Mouse (Mus musculus): ENCODE measurements around the gene Wbp11. TPM values are rescaled to one million over a fixed set of nuclear protein-coding genes. Genes with fewer than 3 reads are reported as not detected.

The Wbp11 gene
- total RNA-seq (2021) = 10 to 100 TPM; 48.1 to 49.0 TPM
- long read RNA-seq, experiment 1, transcript Wbp11-201 (12 exons, 2,739 nt) = major isoform, 31 of 48 reads
- long read RNA-seq, experiment 1, partial matches to known transcripts = 8 of 48 reads
- long read RNA-seq, experiment 1, other reads (novel, unspliced or antisense) = 9 of 48 reads
- long read RNA-seq, experiment 2, transcript Wbp11-201 (12 exons, 2,739 nt) = major isoform, 59 of 76 reads
- long read RNA-seq, experiment 2, partial matches to known transcripts = 10 of 76 reads
- long read RNA-seq, experiment 2, other reads (novel, unspliced or antisense) = 7 of 76 reads

DNA sequence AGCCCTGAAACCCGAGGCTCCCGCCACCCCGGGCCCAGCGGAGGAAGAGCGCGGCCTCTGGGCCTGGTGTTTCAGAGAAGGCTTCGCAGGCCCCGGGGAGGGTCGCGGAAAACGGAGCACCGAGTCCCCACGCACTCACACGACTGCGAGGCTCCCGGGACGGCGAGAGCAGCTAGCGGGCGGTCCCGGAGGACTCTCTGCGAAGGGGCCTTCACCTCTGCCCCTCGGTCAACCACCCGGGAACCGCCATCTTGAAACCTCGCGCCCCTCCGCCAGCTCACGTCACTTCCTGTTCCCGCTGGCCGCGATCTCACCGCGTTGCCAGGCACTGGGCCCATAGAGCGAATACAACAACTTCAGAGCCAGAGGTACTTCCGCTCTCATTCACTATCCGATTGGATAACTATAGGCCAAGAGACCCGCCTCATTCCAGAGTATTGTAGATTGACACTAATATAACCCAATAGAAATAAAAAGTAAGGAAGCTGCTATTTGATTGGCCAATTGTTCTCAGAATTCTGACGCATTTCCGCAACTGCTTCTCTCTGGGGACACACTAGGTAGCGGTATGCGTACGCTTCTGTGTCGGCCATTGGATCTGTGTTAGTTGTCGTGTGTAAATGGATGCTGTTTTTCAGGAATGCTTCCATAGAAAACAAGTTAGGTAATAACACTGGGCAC is at the start of gene Wbp11:
Wbp11 (minus strand) TSS at position 353 of the 681 bp plus-strand sequence.
- peak; percentile 95 for DNase-seq

DNA sequence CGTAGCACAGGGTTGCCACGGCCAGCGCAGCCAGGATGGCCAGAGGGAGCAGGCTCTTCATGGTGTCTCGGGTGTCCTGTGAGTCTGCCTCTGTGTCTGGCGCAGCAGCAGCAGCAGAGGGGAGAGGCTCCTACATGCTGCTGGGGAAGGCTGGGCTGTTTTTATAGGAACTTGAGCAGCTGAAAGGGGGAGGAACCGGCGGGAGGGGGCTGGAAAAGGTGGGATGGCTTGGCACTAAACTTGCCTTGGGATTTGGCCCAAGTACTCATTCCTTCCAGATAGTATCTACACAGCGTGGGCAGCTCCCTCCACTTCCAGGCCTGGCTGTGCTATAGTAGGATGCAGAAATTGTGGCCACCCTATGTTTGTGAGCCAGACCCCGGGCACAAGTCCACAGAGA is 47.6 kb upstream of the Wbp11 start, which contains the start of gene Mgp:
Mgp (minus strand) TSS at position 154 of the 400 bp plus-strand sequence.
- peak; percentile 60 for DNase-seq

DNA sequence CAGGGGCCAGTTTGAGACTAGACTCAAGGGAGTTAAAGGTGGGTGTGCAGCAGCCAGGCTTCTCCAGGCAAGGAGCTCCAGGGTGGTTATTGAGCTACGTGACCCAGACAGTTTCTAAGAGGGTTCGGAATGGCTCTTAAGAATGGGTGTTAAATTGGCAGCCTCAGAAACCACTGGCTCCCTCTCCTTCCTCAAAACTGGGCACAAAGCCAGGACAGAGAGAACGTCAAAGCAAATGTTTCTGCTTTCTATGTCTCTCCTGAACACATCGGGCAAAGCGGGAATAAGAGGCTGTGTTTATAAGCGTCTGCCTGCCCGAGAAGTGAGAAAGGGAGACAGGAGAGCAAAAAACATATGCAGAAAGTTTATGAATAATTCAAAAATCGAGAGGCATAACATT is 46.6 kb upstream of the Wbp11 start:
- no peak for DNase-seq

DNA sequence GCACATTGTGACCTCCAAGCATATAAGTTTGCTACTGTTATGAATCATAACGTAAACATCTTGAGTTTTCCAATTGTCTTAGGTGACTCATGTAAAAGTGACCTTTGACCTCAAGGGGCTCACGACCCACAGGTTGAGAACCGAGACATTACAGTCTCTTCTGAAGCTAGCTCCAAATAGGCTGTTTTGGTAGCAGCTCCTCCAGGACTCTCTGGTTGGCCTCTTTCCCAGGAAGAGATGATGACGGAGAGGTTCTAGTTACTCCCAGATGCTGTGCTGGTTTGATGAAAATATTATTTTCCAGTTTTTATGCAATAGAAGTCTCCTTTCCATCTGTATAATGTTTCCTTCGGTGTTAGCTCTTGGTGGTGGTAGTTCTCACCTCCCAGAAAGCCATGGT is 40.9 kb upstream of the Wbp11 start:
- DNase-seq = no peak

DNA sequence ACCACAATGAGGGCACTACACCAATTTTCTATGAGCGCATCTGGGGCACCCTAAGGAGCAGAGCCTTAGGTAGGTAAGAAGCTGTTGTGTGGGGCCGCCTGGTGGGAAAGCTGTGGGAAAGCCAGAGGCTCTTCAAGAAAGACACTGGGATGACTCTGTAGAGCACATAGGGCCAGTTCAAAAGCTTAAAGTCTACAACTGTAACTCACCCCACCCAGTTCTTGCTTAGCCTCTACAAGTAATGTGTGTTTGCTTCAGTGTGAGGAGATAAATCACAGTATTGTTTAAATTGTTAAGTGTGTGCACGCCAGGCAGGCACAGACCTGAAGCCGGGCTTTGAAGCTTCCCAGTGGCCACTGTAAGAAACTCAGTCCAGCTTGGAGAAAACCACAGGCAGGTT is 38.1 kb upstream of the Wbp11 start:
- no peak for DNase-seq

DNA sequence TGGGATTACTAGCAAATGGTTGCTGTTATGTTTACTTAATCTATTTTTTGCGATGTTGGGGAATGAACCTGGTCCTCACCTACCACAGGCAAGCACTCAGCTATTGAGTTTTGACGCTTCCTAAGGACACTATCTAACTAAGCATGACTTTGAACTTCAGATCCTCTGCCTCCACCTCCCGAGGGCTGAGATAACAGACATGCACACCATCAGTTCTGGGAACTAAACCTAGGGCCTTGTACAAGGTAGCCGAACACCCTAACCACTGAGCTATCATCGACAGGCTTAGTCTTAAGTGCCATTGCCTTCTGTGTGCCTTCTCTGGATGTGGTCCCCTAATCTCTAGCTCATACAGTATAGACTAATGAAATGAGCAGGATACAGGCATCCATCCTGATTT is 37.3 kb upstream of the Wbp11 start:
- no peak for DNase-seq

DNA sequence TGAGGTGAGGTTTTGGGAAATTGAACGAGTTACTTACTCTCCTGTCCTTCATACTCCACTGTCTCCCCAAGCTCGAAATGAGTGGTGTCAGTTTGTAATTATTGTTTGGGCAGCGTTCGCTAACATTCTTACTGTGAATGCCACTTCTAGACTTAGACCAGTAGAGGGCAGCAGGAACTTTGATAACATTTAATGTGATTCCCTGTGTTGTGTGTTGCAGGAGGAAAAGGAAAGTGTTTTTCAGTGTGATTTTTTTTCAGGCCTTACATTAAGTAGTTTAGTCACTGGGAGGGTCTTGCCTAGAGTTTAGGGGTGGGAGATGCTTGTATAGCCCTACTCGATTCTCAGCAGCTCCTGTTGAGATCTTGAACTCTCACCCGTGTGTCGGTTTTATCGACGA is 33.0 kb upstream of the Wbp11 start:
- DNase-seq = no peak

DNA sequence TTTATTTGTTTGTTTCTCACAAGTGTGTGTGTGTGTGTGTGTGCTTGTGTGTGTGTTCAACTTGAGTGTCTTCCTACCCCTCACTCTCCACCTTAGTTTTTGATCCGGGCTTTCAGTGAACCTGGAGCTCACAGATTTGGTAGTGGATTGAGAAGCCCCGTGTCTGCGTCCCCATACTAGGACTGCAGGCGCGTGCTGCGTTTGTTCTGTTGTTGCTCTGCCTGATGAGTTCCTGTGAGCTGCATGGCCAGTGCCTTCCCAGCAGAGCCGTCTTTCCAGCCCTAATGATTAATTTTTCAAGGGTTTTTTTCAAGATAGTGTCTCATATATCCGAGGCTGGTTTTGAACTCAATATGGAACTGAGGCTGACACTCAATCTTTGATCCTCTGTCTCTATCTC is 30.4 kb upstream of the Wbp11 start:
- DNase-seq = no peak

DNA sequence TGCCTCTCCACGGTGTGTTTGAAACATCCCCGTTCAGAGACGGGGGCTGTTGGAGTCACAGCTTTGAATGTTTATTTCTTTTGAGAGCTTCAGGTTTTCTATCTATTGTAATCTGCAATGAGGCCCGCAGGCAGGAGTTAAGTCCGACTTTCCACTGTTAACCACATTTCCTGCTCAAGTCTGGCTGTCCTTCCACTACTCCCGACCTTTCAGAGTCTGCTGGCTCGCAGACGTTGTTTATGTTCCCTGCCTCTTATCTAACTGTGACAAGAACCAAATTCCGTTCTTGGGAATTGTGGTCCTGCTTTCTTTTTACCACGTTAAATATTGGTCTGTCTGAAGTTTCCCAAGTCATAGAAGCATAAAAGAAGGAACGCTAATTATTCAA is 29.8 kb upstream of the Wbp11 start:
- DNase-seq = no peak

DNA sequence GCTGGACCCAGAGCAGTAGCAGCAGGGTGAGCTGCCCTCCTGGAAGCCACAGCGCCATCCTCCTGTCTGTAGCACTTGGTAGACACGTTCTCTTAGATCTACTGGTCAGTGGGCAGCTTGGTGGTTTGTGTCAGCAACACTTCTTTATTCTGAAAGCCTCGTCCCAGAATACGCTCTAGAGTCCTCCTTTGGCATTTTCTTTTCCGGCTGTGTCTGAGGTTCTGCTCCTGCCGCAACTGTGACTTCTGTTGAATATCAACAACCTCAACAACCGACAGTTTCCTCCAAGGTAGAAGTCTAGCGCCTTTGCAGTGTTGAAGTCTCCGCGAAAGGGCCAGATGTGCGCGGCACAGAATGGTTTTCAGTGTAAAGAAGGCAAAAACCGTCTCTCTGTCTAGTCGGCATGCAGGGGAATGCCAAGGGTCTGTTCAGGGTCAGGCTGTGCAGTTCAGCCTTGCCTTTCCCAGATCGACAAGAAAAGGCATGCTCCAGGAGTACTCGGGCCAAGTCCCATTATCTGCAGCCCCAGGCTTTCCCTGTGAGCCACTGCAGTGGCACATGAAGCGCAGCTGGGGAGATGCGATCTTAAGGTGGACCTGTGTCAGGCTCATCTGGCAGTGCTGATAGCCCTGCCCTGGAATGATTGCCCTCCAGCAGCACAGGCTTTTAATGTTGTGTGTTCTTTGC is 29.3 kb upstream of the Wbp11 start, which contains the start of gene Art4:
Art4 (minus strand) TSS at position 548 of the 687 bp plus-strand sequence.
- DNase-seq = no peak

DNA sequence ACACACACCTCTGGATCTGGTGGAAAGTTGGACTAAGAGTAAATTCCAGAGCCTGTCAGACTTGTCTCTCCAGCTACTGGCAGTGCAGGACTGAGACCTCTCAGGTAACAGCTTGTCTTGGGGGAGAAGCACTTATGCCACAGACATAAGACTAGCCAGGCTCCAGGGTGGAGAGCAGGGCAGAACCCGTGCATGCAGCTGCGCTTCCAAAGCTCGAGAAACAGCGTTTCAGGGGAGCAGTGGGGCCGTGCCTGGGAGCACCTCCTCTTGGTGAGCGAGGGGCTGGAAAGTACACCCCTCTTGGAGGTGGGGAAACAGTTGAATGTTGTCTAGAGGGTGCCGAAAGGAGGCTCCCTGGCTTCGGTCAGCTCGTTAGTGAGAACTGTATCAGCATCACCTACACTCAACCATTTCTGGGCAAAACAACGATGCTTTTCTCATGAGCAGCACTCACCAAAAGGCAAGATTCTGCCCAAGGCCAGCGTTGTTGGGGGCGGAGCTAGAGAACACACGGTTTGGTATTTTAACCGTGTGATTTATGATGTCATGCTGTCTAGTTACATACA is 28.1 kb upstream of the Wbp11 start:
- no peak for DNase-seq

DNA sequence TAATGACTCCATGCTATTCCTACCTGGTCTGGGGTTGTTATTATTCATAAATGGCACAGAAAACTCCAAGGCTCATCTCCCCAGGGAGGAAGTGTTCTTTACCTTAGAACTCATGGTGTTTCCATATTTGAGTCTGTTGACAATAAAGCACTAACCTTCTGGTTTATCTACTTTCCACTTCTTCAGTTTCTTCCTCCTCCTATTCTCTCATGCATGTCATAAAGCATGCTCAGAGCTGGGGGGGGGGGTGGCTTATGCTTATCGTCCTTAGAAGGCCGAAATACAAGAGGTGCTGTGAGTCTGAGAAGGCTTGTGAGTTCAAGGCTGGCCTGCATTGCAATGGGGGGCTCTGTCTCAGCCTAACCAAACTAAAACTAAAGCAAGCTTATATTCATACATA is 27.1 kb upstream of the Wbp11 start:
- no peak for DNase-seq

DNA sequence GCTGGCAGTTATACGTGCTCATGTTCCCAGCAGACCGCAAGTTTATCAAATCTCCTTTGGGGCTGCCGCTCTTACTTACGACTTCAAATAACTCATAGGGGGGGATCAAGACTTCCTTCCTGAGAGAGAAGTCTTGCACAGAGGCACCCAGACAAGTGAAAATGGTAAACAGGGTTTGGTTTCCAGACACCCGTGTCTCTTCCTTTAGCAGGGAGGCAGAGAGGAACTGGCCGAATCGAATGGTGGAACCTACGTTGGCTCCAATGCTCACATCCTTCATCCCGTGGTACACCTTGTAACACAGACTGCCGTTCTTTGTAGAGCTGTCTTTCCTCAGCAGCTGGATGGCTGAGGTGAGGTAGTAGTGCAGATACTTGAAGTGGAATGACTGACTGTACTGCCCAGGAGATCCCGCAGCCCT is 26.3 kb upstream of the Wbp11 start:
- no peak for DNase-seq

DNA sequence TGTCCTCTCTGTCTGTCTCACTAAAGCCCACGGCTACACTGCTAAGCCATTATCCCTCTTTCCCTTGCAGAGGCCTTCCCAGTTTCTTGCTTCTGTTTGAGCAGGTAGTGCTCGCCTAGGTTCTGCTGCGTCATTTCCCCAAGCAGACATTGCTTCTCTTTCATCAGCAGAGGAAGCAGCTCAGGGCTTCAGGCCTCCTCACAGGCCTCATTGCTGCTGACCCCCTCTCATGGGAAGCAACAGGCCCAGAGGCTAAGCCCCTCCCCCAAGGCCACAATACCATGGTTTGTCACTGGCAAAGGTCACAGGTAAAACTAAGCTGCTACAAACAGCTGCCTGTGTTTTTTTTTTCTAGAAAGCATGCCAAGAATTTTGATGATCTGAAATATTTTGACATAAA is 24.7 kb upstream of the Wbp11 start:
- DNase-seq = no peak

DNA sequence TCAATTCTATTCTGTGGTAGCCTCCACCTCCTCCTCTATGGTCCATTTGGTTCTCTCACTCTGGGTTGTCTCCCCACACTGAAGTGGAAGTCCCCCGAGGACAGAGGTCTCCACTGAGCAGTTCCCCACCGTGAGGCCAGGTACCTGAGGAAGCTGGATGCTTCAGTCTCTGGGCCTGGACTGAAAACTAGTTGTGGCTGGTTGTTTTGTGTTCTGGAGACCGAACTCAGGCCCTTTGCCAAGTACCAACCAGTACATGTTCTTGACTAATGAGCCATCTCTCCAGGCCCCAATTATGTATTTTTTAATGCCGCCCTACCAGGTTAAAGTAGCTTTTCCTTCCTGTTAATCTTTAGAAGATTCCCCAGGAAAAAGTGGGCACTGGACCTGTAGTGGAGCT is 24.3 kb upstream of the Wbp11 start:
- no peak for DNase-seq

DNA sequence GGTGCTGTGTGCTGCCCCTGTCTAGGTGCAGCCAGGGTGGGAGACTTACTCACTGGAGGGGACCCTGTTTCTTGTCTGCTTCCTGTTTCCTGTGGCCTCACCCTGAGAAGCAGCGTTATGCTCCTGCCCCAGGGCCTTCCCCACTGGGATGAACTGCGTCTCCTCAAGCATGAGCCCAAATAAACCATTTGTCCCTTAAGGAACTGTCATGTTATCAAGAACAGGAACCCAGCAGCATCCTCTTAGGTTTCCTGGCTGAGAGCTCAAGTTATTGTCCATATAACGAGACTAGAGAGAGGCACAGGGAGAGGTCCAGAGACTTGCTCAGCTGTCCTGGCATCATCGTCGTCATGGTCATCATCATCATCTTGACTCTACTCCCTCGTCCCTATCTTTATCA is 22.2 kb upstream of the Wbp11 start:
- no peak for DNase-seq

DNA sequence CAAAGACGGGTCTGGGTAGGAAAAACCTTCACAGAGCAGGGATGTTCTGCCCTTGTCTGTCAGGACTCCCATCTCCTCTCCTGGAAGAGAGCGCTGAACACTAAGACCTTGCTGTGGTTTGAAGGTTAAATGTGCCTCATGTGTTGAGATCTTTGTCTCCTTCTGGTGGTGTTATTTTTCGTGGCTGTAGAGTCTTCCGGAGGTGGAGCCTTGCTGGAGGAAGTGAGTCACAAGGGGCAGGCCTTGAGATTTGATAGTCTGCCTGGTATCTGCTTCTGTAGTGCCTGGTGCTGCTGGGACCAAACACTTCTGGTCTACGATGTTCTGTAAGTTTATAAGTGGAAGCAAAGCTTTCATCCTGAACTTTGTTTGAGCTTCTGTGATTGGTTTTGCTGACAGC is 20.9 kb upstream of the Wbp11 start:
- no peak for DNase-seq

DNA sequence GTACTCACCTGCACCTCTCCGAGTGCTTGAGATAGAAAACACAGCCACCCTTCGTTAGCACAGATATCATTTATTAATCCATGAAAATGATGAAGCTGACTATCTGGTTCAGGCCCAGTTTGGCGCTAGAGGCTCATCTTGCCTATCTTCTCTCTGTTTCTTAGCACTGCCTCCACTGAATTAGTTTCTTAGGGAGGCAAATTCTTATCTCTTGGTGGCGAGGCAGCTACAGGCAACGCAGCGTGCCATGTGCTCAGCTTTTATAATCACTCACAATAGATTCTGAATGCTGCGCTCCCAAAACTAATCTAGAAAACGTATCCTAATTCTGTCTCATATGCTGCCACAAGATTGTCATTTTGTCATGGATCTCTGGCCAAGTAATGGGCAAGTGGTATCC is 20.4 kb upstream of the Wbp11 start:
- DNase-seq = no peak

DNA sequence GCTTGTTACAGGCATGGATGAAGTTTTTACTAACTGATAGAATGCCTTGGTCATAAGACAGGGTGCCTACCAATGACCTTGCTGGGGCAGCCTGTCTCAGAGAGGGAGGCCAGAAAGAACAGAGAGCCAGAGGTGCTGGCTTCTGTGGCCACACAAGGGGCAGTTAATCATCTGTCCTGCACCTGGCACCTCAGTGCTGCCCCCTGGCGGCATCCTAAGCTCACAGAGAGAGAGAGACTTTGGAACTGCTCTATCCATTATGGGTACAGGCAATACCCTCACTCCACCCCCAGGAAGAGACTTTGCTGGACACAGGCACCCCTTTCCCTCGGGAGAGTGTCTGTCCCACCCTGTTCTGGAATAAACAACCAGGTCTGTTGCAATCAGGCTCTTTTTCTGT is 19.8 kb upstream of the Wbp11 start:
- DNase-seq = no peak

DNA sequence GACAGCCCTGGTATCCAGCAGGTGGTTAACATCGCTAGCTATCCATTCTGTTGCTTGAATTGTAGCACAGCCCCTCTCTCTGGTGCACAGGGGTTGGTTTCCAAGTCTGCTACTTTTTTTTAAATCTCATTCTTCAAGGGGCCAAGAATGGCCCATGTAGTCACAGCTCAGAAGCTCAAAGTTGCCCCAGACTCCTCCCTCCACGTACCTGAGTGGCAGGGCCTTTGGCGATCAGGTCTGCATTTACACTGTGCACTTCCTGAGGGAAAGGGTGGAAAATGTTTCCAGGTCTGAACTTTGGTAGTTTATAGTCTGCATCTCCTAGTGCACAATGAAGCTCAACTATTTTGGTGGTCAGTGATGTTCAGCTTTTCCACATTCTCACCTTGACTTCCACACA is 19.2 kb upstream of the Wbp11 start:
- no peak for DNase-seq

DNA sequence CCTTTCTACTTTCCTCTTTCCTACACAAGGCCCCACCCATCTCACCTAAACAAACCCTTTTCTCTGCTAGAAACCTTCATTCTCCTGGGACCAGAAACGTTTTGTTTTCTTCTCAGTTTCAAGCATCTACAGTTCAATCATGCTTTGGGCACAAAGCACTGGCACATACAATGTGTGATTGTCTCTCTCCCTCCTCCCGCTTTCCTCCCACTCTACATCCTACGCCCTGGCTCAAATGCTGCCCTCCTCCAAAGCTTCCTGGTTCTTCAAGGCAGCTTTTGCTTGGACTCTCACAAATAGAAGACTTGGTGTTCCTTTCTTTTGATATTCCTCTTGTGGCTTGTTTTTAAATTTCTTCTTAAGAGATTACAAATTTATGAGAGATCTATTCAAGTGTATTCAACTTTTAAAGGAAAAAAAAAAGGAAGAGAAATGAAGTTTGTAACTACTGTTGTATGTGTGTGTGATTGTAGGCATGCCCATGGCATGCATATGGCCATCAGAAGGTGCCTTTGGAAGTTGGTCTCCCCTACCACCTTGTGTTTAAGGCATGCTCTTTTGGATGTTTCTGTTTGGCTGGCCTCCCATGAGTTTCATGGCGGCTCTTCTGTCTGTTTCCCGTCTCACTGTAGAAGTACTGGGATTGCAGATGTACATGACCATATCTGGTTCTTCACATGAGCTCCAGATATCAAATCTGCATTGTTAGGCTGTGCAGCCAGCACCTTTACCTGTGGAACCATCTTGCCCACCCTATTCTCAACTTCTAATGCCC is 17.9 kb upstream of the Wbp11 start:
- no peak for DNase-seq

DNA sequence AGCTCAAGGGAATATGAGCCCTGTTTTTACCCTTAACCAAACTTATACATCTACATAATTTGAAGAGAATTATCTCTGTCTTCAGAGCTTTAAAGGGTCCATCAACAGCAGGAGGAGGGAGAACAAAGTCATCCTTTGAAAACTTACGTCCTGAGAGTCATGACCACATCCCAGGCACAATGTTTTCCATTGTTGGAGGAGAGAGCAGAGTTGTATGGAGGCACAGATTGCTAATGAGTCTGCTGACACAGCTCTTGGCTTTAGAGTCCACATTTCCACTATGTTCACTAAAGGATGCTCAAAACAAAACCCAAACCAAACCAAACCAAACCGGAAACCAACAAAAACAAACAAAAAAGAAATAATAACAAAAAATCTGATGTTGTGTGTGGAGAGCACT is 16.9 kb upstream of the Wbp11 start:
- DNase-seq = no peak
